Mouse (Mus musculus): Measurements from ENCODE around the gene Ccdc83. TPM values are rescaled to one million over a fixed set of nuclear protein-coding genes. Genes with fewer than 3 reads are reported as not detected.
A peak's percentile ranks its signal among the peaks of the same experiment; 100 is the strongest.
"Not testable (repeated sequence)": the region's sequence is repeated elsewhere in the genome, so short reads cannot be mapped to it uniquely, and the experiment has no call there.

The Ccdc83 gene
- total RNA-seq, 2 experiments from 2014 or later: not detected

DNA sequence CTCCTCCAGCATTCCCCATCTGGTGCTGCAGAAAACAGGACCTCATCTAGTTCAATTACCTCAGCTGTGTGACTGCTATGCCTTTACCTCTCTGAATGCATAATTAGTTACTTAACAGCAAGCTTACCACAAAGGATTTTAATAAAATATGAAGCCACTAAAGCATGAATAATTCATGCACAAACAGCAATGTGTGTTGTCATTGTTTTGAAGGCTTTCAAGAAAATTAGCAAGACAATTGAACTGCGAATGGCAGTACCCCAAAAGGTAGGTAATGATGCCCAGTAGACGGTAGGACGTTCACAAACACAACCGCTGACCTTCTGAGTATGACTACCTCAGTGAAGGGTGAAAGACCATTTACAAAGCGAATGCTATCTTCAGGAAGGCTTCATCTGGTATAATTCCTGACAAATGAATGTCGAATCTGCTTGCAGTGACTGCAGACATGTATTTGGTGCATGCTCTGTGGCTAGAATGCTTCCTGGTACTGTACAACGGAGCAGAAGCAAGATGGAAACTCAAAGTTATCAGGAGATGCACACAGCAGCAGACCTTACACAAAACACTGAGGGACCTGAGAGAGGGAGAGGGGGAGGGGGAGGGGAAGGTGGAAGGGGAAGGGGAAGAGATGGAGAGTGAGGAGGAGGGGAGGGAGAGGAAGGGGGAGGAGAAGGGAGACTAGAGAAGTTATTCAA, 3.5 kb downstream of the Ccdc83 start:
- DNase-seq: no peak

- DNase-seq: no peak
Observed at GRCm38 (mm10) chr7:90259899-90260298, 5.7 kb downstream of the Ccdc83 start.

GRCm38 (mm10) chr7:90258701-90259100, 6.9 kb downstream of the Ccdc83 start:
- DNase-seq: peak in 1 of 2 experiments; percentile 69

DNA sequence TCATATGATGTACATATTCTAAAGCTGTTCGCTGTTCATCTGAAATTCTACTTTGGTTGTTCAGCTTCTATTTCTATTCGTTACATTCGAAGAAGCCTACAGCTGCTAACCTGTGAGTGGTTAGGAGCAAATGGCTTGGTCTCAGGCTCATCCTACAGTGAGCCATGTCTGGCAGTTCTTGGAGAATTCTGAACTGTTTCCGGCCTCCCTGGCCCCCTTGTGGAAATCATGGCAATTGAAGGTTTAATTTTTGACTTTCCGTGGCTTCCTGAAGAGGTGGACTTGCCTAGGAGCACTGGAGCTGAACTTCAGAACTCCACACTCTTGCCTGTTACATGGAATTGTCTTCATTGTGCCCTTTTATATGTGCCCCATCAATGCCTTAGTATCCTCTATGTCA, 12.6 kb downstream of the Ccdc83 start:
- DNase-seq: no peak

DNA sequence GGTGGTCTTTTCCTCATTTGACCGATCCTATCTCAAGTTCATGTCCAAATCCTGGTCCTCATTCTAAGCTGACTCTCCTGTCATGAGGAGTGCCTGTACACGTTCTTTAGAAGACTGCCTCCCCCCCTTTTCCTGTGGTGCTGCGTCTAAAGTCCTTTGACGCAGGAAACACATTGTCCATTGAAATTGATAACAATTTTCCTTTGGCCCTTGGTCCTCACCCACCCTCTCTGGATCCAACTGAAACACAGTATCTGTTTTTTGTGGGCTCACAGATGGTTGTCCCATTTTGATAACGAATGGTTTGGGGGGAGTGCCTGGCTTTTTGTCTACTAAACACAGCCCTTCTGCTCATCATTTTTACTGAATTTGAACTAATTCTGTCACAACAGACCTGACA, 21.9 kb downstream of the Ccdc83 start:
- no peak for DNase-seq

- no peak for DNase-seq
Observed at GRCm38 (mm10) chr7:90243151-90243550, 22.4 kb downstream of the Ccdc83 start.

DNA sequence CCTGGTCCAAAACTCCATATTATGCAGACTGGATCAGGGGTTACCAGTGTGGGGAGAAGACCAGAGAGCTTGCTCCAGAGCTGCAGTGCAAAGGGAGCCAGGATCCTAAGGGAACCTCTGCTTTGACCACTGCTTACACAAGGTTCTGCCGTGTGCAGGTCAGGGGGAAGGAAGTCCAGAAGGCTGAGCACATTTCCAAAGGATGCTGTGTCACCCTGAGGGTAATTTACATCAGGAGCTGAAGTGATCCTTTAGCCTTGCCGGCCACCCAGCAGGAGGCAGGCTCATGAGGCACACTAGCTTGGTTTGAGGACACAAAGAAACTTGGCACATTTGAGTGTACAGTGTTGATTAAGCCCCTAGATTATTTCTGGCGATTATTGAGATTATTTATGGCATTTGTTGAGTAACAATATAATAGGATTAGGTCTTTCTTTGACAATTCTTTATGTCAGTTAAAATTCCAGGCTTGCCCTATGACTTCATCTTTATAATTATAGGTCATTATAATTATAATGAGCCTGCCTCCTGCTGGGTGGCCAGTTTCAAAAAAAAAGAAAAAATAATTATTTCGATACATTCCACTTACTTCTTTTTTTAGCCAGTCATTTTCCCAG, 29.2 kb downstream of the Ccdc83 start:
- DNase-seq: no peak

- peak; percentile 46 to 56 for DNase-seq
Observed at GRCm38 (mm10) chr7:90233921-90234320, 31.7 kb downstream of the Ccdc83 start.

- DNase-seq: peak; percentile 17 to 26
Observed at GRCm38 (mm10) chr7:90231431-90231830, 34.1 kb downstream of the Ccdc83 start.

- not testable (repeated sequence) for DNase-seq
Observed at GRCm38 (mm10) chr7:90228884-90229283, 36.7 kb downstream of the Ccdc83 start.

DNA sequence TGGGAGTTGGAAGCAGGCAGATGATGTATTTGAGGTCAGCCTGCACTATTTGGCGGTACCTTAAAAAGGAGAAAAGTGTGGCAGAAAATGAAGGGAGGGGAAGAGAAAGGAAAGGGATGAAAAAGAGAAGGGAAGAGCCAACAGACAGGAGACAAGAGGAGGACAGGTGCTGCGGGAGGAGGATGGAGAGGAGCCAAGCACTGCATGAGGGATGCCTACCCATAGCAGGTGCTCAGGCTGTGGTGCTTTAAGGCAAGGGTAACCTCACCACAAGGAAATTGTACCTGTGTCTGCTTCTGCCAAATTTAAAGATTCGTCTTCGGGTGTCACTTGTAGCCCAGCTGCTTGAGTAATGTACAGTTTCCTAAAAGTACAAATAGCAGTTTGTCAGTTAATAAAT, 37.5 kb downstream of the Ccdc83 start:
- no peak for DNase-seq

DNA sequence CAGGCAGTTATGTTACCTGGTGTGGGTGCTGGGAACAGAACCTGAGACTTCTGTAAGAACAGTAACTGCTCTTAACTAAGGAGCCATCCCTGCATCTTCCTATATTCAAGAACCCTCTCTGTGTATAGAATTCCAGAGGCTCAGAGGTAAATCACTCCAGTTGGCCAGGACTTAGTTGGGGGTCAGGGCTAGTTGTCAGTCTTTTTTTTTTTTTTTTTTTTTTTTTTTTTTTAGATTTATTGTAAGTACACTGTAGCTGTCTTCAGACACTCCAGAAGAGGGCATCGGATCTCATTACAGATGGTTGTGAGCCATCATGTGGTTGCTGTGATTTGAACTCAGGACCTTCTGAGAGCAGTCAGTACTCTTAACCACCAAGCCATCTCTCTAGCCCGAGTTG, 44.1 kb downstream of the Ccdc83 start:
- DNase-seq: no peak

DNA sequence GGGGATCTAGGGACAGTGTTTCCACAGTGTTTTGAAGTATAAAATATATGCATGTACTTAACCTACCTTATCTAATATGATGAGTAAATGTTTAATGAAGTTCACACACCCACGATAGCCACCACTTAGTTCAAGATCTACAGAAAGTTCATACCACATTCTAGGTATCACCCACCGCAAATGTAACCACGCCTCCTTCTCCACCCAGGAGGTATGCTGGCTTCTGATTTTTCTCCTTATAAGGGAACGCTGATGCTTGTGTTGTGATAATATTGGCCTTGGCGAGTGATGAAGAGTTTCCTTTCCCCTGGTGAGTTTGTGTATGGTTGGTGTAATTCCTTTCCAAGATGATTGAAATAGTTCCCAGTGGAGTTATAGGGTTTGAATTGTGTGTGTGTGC, 47.5 kb downstream of the Ccdc83 start:
- no peak for DNase-seq

DNA sequence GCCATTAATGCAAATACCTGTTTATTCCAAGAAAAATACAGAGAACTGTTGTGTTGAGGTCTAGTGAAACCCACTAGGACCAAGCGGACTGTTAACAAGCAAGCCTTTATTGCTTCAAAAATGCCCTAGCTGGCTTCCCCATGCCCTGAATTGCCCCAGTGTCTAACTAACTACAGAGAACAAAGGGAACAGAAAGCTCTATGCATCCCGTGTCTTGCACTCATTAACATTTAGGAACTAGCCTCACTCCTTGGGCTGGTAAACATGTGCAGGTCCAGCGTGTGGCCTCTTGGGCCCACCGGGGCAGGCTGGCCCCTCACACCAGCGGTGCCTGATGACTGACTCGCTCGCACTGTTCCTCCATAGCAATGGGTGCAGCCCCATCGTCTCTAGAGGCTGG, 49.1 kb downstream of the Ccdc83 start:
- DNase-seq: no peak

DNA sequence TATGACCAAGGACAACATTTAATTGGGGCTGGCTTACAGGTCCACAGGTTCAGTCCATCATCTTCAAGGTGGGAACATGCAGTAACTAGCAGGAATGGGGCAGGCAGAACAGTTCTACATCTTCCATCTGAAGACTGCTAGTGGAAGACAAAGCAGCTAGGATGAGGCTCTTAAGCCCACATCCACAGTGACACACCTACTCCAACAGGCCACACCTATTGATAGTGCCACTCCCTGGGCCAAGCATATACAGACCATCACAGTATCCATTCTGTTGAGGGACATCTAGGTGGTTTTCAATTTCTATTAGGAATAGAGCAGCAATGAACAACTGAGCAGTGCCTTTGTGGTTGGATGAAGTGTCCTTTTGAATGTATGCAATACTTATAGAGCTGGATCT, 54.6 kb downstream of the Ccdc83 start:
- no peak for DNase-seq

DNA sequence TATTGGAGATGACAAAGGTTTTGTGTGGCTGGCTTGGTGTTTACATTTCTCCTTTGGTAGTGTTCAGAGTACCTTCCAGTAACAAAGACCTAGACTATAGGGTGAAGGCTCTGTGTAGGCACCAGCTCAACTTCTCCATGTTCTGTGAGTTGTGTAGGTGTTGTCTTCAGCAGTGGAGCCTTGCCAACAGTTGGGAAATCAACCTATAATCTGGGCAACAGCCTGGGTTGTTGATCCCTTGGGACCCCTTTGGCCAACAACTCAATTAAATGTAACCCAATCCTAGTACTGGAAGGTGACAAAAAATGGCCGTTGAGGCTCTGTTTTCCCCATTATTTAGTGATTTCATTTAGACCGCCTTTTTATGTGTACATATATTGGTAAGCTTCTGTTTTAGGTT, 55.5 kb downstream of the Ccdc83 start:
- DNase-seq: no peak

DNA sequence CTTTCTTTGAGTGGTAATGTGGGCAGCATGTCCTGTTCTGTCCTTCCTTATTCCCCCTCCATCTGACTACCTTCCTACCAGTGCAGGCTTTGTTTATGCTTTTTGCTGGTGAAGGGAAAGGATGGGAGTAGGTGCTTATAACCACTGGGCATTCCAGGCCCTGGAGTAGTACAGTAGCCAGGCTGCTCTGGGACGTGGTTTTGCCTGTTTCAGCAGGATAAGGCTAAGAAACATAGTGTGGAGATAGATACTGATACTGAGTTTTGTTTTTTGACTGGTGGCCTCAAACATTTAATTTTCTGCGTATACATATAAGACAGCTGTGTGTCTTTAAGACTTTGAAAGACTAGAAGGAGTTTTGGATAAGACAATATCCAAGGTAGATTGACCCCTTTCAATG, 61.7 kb downstream of the Ccdc83 start:
- DNase-seq: no peak

GRCm38 (mm10) chr7:90201877-90202465, 63.6 kb downstream of the Ccdc83 start:
- no peak for DNase-seq

DNA sequence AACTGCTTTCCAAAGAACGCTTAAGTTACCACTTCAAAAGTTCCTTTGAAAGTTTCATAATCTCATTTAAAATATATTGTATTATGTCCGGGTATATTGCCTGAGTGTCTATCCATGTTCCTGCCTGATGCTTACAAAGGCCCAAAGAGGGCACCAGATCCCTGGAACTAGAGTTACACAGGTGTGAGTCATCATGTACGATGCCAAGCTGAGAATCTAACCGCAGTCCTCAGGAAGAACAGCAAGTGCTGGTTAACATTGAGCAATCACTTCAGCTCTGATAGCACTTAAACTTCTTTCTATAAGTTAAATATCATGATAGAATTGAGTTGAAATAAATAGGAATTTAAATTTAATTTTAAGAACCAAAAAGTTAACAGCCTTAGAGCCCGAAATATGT, 65.3 kb downstream of the Ccdc83 start:
- DNase-seq: peak in 1 of 2 experiments; percentile 28

GRCm38 (mm10) chr7:90180635-90181034, 84.9 kb downstream of the Ccdc83 start:
- DNase-seq: no peak

- no peak for DNase-seq
Observed at GRCm38 (mm10) chr7:90175576-90175975, 90.0 kb downstream of the Ccdc83 start.
